Mouse (Mus musculus): Measurements from ENCODE around the gene Slc39a7. TPM values are rescaled to one million over a fixed set of nuclear protein-coding genes. Genes with fewer than 3 reads are reported as not detected.
"Not testable (repeated sequence)": the region's sequence is repeated elsewhere in the genome, so short reads cannot be mapped to it uniquely, and the experiment has no call there.

Slc39a7 gene
- polyA plus RNA-seq, 1 experiment from 2014 or later, result 53.2 TPM

DNA sequence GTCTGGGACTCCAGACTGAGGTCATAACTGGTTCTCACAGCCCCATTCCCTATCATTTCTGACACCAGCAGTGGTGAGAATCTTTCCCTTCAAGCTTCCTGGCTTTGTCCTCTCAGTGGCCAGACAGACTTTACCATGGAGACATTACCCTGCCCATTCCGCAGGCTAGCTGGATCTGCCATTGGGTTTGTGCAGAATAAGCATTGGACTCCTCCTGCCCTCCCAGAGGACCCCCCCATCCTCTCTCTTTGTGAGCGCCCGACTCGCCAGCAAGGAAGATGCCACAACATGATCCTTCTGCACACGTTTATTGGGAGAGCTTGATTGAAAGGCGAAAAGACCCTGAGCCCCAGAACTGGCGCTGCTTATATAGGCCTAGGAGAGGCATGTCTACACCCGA, 18.0 kb downstream of the Slc39a7 start:
- H3K27ac ChIP-seq (replicated peaks in 1 of 2; ENCODE audit: control insufficient read depth in 1 of 2, insufficient read depth in 1 of 2, low read depth in 2 of 2, low read length in 2 of 2), result no peak overlapping the region
- ATAC-seq (ENCODE audit: insufficient number of reproducible peaks, insufficient read depth, low FRiP score, low read depth), result no peak
- no peak overlapping the region for H3K4me2 ChIP-seq (ENCODE audit: low read length)
- no peak overlapping the region for H3K9ac ChIP-seq (ENCODE audit: low read length)
- no peaks in the 10 kb centered on the region for H3K9me3 ChIP-seq (ENCODE audit: control insufficient read depth, low read length)
- WGBS, result 91% methylated on average over 8 of the region's 8 CpGs
- no peaks in the 10 kb centered on the region for H3K27me3 ChIP-seq (ENCODE audit: control insufficient read depth, insufficient read depth, low read length)
- H3K4me3 ChIP-seq (ENCODE audit: control insufficient read depth in 1 of 2, insufficient read depth in 1 of 2, low read depth in 1 of 2, low read length in 2 of 2), result no peak overlapping the region
- H3K36me3 ChIP-seq (ENCODE audit: control insufficient read depth, insufficient read depth, low read length), result no peaks in the 10 kb centered on the region
- no peaks in the 10 kb centered on the region for H3K4me1 ChIP-seq (ENCODE audit: control insufficient read depth in 2 of 2, insufficient read depth in 2 of 2, low read length in 2 of 2)

GRCm38 (mm10) chr17:34010156-34010555, 21.3 kb downstream of the Slc39a7 start:
- Histone ChIP-seq H3K4me2 (ENCODE audit: low read length) (no peak overlapping the region), H3K27me3 (ENCODE audit: control insufficient read depth, insufficient read depth, low read length) (no peaks in the 10 kb centered on the region), H3K36me3 (ENCODE audit: control insufficient read depth, insufficient read depth, low read length) (no peaks in the 10 kb centered on the region), H3K9me3 (ENCODE audit: control insufficient read depth, low read length) (peaks cover 4% of the 10 kb centered on the region; the same call in 1 of the 2 replicates), H3K4me3 (ENCODE audit: control insufficient read depth in 1 of 2, insufficient read depth in 1 of 2, low read depth in 1 of 2, low read length in 2 of 2) (no peak overlapping the region), H3K27ac (replicated peaks in 1 of 2; ENCODE audit: control insufficient read depth in 1 of 2, insufficient read depth in 1 of 2, low read depth in 2 of 2, low read length in 2 of 2) (no peak overlapping the region), H3K9ac (ENCODE audit: low read length) (no peak overlapping the region), H3K4me1 (ENCODE audit: control insufficient read depth in 2 of 2, insufficient read depth in 2 of 2, low read length in 2 of 2) (no peaks in the 10 kb centered on the region)
- WGBS, result 53% methylated on average over 5 of the region's 5 CpGs
- no peak for ATAC-seq (ENCODE audit: insufficient number of reproducible peaks, insufficient read depth, low FRiP score, low read depth)

DNA sequence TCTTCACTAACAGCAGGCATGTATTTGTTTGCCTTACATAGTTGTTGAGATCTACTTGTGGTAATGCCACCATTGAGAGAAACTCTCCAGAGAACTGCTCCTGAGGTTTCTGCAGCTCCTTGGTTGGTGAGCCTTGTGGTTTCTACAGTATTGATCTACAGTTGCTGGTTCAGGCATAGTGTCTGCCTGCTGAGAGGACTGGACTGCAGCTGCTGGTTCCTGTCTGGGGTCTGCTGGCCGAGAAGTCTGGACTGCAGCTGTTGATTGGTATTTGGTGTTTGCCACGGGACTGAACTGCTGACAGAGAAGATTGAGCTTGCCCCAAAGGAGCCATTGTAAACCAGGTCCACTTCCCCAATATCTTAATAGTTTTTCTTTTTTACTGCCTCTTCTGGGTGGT, 24.9 kb downstream of the Slc39a7 start:
- Histone ChIP-seq H3K27ac (replicated peaks in 1 of 2; ENCODE audit: control insufficient read depth in 1 of 2, insufficient read depth in 1 of 2, low read depth in 2 of 2, low read length in 2 of 2) (no peak overlapping the region), H3K4me1 (ENCODE audit: control insufficient read depth in 2 of 2, insufficient read depth in 2 of 2, low read length in 2 of 2) (no peaks in the 10 kb centered on the region), H3K4me3 (ENCODE audit: control insufficient read depth in 1 of 2, insufficient read depth in 1 of 2, low read depth in 1 of 2, low read length in 2 of 2) (no peak overlapping the region), H3K9me3 (ENCODE audit: control insufficient read depth, low read length) (peaks cover 4% of the 10 kb centered on the region; the same call in 1 of the 2 replicates), H3K9ac (ENCODE audit: low read length) (no peak overlapping the region), H3K27me3 (ENCODE audit: control insufficient read depth, insufficient read depth, low read length) (peaks cover 4% of the 10 kb centered on the region; the same call in 1 of the 2 replicates), H3K4me2 (ENCODE audit: low read length) (no peak overlapping the region), H3K36me3 (ENCODE audit: control insufficient read depth, insufficient read depth, low read length) (no peaks in the 10 kb centered on the region)
- 37% methylated on average over 2 of the region's 2 CpGs for WGBS
- no peak for ATAC-seq (ENCODE audit: insufficient number of reproducible peaks, insufficient read depth, low FRiP score, low read depth)

GRCm38 (mm10) chr17:34003426-34003825, 28.1 kb downstream of the Slc39a7 start:
- H3K4me3 ChIP-seq (ENCODE audit: control insufficient read depth in 1 of 2, insufficient read depth in 1 of 2, low read depth in 1 of 2, low read length in 2 of 2), result no peak overlapping the region
- H3K27me3 ChIP-seq (ENCODE audit: control insufficient read depth, insufficient read depth, low read length), result peaks cover 20% of the 10 kb centered on the region
- no peak overlapping the region for H3K9ac ChIP-seq (ENCODE audit: low read length)
- no peak for ATAC-seq (ENCODE audit: insufficient number of reproducible peaks, insufficient read depth, low FRiP score, low read depth)
- 5% methylated on average over 5 of the region's 5 CpGs for WGBS
- no peaks in the 10 kb centered on the region for H3K36me3 ChIP-seq (ENCODE audit: control insufficient read depth, insufficient read depth, low read length)
- H3K27ac ChIP-seq (replicated peaks in 1 of 2; ENCODE audit: control insufficient read depth in 1 of 2, insufficient read depth in 1 of 2, low read depth in 2 of 2, low read length in 2 of 2), result no peak overlapping the region
- peaks cover 4% of the 10 kb centered on the region; the same call in 1 of the 2 replicates for H3K9me3 ChIP-seq (ENCODE audit: control insufficient read depth, low read length)
- H3K4me1 ChIP-seq (ENCODE audit: control insufficient read depth in 2 of 2, insufficient read depth in 2 of 2, low read length in 2 of 2), result peaks cover 0 to 2% of the 10 kb centered on the region in 2 experiments; a peak in 1 of 4 replicates
- H3K4me2 ChIP-seq (ENCODE audit: low read length), result no peak overlapping the region

GRCm38 (mm10) chr17:34000796-34001195, 30.7 kb downstream of the Slc39a7 start:
- not testable (repeated sequence) for H3K27ac ChIP-seq (replicated peaks in 1 of 2; ENCODE audit: control insufficient read depth in 1 of 2, insufficient read depth in 1 of 2, low read depth in 2 of 2, low read length in 2 of 2); H3K4me3 ChIP-seq (ENCODE audit: control insufficient read depth in 1 of 2, insufficient read depth in 1 of 2, low read depth in 1 of 2, low read length in 2 of 2); H3K36me3 ChIP-seq (ENCODE audit: control insufficient read depth, insufficient read depth, low read length); H3K9ac ChIP-seq (ENCODE audit: low read length); ATAC-seq (ENCODE audit: insufficient number of reproducible peaks, insufficient read depth, low FRiP score, low read depth); H3K9me3 ChIP-seq (ENCODE audit: control insufficient read depth, low read length); H3K4me1 ChIP-seq (ENCODE audit: control insufficient read depth in 2 of 2, insufficient read depth in 2 of 2, low read length in 2 of 2); H3K4me2 ChIP-seq (ENCODE audit: low read length)
- peaks cover 20% of the 10 kb centered on the region for H3K27me3 ChIP-seq (ENCODE audit: control insufficient read depth, insufficient read depth, low read length)
- WGBS, result 36% methylated on average over 2 of the region's 2 CpGs

DNA sequence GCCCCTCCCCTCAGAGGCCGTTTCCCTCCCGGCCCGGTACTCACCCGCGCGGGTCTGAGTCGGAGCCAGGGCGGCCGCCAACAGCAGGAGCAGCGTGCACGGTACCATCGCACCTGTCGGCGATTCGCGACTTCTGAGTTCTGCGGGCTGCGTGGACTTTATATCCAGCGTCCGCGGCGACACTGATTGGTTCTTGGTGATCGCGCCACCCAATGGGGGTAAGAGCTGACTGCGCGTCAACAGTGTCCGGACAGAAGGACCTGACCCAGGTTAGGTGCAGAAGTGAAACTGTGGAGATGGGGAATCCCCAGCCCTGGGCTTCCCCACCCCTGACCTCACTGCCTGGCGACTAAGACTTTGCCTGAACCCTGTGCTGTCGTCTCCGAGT, 31.3 kb downstream of the Slc39a7 start, which contains the start of gene H2-K1:
H2-K1 (minus strand) TSS at position 198 of the 388 bp plus-strand sequence.
- Histone ChIP-seq H3K4me2 (ENCODE audit: low read length) (peak within 1 kb of the TSS; percentile 100), H3K27ac (replicated peaks in 1 of 2; ENCODE audit: control insufficient read depth in 1 of 2, insufficient read depth in 1 of 2, low read depth in 2 of 2, low read length in 2 of 2) (no peak within 1 kb of the TSS), H3K4me1 (ENCODE audit: control insufficient read depth in 2 of 2, insufficient read depth in 2 of 2, low read length in 2 of 2) (peaks cover 0 to 2% of the 10 kb centered on the region in 2 experiments; a peak in 1 of 4 replicates), H3K27me3 (ENCODE audit: control insufficient read depth, insufficient read depth, low read length) (peaks cover 20% of the 10 kb centered on the region), H3K36me3 (ENCODE audit: control insufficient read depth, insufficient read depth, low read length) (no peaks in the 10 kb centered on the region), H3K9ac (ENCODE audit: low read length) (peak within 1 kb of the TSS; percentile 70), H3K4me3 (ENCODE audit: control insufficient read depth in 1 of 2, insufficient read depth in 1 of 2, low read depth in 1 of 2, low read length in 2 of 2) (peak within 1 kb of the TSS; percentile 63 to 67), H3K9me3 (ENCODE audit: control insufficient read depth, low read length) (no peaks in the 10 kb centered on the region)
- ATAC-seq (ENCODE audit: insufficient number of reproducible peaks, insufficient read depth, low FRiP score, low read depth), result peak; percentile 69; the same call in 1 of the 2 replicates
- under 1% methylated on average over 30 of the region's 30 CpGs for WGBS

DNA sequence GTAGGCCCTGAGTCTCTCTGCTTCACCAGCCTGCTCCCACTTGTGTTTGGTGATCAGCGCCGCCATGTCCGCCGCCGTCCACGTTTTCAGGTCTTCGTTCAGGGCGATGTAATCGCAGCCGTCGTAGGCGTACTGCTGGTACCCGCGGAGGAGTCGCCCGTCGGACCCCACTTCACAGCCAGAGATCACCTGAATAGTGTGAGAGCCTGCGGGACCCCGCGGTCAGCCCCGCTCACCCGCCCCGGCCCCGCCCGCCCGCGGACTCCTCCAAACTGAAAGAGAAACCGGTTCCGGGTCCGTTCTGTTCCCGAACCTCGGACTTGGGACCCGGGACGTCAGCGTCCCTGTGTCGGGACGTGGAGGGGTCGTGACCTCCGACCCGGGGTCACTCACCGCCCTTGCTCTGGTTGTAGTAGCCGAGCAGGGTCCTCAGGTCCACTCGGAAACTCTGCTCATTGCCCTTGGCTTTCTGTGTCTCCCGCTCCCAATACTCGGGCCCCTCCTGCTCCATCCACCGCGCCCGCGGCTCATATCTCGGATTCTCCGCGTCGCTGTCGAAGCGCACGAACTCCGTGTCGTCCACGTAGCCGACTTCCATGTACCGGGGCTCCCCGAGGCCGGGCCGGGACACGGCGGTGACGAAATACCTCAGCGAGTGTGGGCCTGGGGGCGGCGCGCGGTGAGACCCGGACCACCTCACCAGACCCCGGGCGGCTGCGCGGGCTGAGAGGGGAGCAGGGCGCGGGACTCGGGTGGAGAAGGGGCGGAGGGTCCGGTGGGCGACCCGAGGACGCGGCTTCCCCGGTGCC, 31.9 kb downstream of the Slc39a7 start:
- Histone ChIP-seq H3K4me2 (ENCODE audit: low read length) (peak overlapping the region; percentile 100), H3K4me3 (ENCODE audit: control insufficient read depth in 1 of 2, insufficient read depth in 1 of 2, low read depth in 1 of 2, low read length in 2 of 2) (peak overlapping the region; percentile 63 to 67), H3K4me1 (ENCODE audit: control insufficient read depth in 2 of 2, insufficient read depth in 2 of 2, low read length in 2 of 2) (peaks cover 0 to 2% of the 10 kb centered on the region in 2 experiments; a peak in 1 of 4 replicates), H3K36me3 (ENCODE audit: control insufficient read depth, insufficient read depth, low read length) (no peaks in the 10 kb centered on the region), H3K27ac (replicated peaks in 1 of 2; ENCODE audit: control insufficient read depth in 1 of 2, insufficient read depth in 1 of 2, low read depth in 2 of 2, low read length in 2 of 2) (no peak overlapping the region), H3K27me3 (ENCODE audit: control insufficient read depth, insufficient read depth, low read length) (peaks cover 20% of the 10 kb centered on the region), H3K9ac (ENCODE audit: low read length) (peak overlapping the region; percentile 70), H3K9me3 (ENCODE audit: control insufficient read depth, low read length) (no peaks in the 10 kb centered on the region)
- peak; percentile 65; the same call in 1 of the 2 replicates for ATAC-seq (ENCODE audit: insufficient number of reproducible peaks, insufficient read depth, low FRiP score, low read depth)
- WGBS, result 2% methylated on average over 82 of the region's 87 CpGs

Measured in heart, embryonic 14.5 days (tissue).